Mouse (Mus musculus) forebrain, postnatal 0 days (tissue): ENCODE measurements around the gene Cyren. TPM values are rescaled to one million over a fixed set of nuclear protein-coding genes. Genes with fewer than 3 reads are reported as not detected.

Source experiments
- ATAC-seq: fragments of 200-750 bp; cut with Nextera tagmentation; 2 replicates; pipeline ENCODE4 v1.8.0; 2017; ENCODE audit warnings: mild to moderate bottlenecking, moderate library complexity
- DNase-seq: peaks from one replicate; pipeline ENCODE4 v3.0.0-alpha.2; 2015
- H3K27ac ChIP-seq: fragments of 300-500 bp; sonication (generic); 2 replicates; pipeline ENCODE4 v1.5.1; 2014; ENCODE audit warnings: low read depth, mild to moderate bottlenecking, antibody characterized with exemption, low read length, moderate library complexity, mixed read lengths
- H3K27me3 ChIP-seq: fragments of 300-500 bp; sonication (generic); 2 replicates; pipeline ENCODE4 v1.6.1; 2014; ENCODE audit warnings: mild to moderate bottlenecking, low read length, mixed read lengths; ENCODE audit not compliant: insufficient read depth
- H3K36me3 ChIP-seq: fragments of 300-500 bp; sonication (generic); 2 replicates; pipeline ENCODE4 v1.6.1; 2014; ENCODE audit warnings: mild to moderate bottlenecking, moderate library complexity; ENCODE audit not compliant: insufficient read depth
- H3K4me1 ChIP-seq: fragments of 300-500 bp; sonication (generic); 2 replicates; pipeline ENCODE4 v1.6.1; 2014; ENCODE audit warnings: antibody characterized with exemption; ENCODE audit not compliant: insufficient read depth
- H3K4me2 ChIP-seq: fragments of 300-500 bp; sonication (generic); 2 replicates; pipeline ENCODE4 v1.6.1; 2014; ENCODE audit warnings: low read depth, mild to moderate bottlenecking, moderate library complexity
- H3K4me3 ChIP-seq: fragments of 300-500 bp; sonication (generic); 2 replicates; pipeline ENCODE4 v1.5.1; 2014; ENCODE audit warnings: low read depth, low read length, mixed read lengths
- H3K9ac ChIP-seq: fragments of 300-500 bp; sonication (generic); 2 replicates; pipeline ENCODE4 v1.6.1; 2014; ENCODE audit warnings: mild to moderate bottlenecking
- H3K9me3 ChIP-seq: fragments of 300-500 bp; sonication (generic); 2 replicates; pipeline ENCODE4 v1.6.1; 2016; ENCODE audit warnings: low read length
- CTCF ChIP-seq: sonication (generic); IDR thresholded peaks from 2 replicates; pipeline ENCODE4 v1.5.1; 2016; ENCODE audit warnings: antibody characterized with exemption, control low read depth, low read depth
- WGBS: fragments of 180-500 bp; shearing (Covaris S2); extraction: QIAGEN DNeasy Blood & Tissue Kit; methylation state at CpG from one replicate; pipeline ENCODE4 v1.1.7; 2014; 5-methylcytosine and 5-hydroxymethylcytosine counted together
- polyA plus RNA-seq: library from polyadenylated mRNA; unstranded; fragments of >200 nt; fragmentation: Nextera tagmentation; extraction: Ambion mirVana; gene quantifications from 2 replicates; pipeline ENCODE4 v1.2.1, GENCODE M21; 2015
- total RNA-seq: library from RNA; depleted of rRNA; stranded (reverse); fragments of >200 nt; gene quantifications from 2 replicates; pipeline ENCODE4 v1.2.3, GENCODE M21; 2014

The Cyren gene
- total and polyA plus RNA-seq, 2 experiments from 2014 or later = 5.0 to 5.7 TPM

DNA sequence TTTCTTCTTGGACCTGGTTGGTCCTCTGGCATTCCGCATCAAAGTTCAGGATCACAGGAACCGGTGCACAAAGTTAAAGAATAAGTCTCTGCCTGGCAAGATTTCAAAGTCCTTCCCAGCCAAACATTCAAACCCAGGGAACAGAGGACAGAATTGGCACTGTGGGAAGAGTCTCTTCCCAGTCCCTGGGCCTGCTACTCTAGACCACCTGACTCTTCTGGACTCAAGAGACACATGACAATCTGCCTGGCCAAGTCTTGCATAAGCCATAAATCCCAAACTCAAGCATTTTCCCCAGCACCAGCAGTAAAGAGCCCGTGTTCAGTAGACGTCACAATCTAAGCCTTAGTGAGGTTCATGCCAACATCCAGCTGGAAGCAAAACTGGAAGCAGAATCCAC, 28.8 kb upstream of the Cyren start:
- DNase-seq = no peak
- peaks cover 42% of the 10 kb centered on the region for H3K36me3 ChIP-seq
- H3K27me3 ChIP-seq = no peaks in the 10 kb centered on the region
- no peak for ATAC-seq
- no peaks in the 10 kb centered on the region for H3K9me3 ChIP-seq
- no peak for TF ChIP-seq CTCF
- no peak overlapping the region for H3K4me2 ChIP-seq
- WGBS = 78% methylated on average over 4 of the region's 4 CpGs
- no peak overlapping the region for H3K27ac ChIP-seq
- no peak overlapping the region for H3K9ac ChIP-seq
- no peak overlapping the region for H3K4me3 ChIP-seq
- peaks cover 13% of the 10 kb centered on the region; the same call in 1 of the 2 replicates for H3K4me1 ChIP-seq

DNA sequence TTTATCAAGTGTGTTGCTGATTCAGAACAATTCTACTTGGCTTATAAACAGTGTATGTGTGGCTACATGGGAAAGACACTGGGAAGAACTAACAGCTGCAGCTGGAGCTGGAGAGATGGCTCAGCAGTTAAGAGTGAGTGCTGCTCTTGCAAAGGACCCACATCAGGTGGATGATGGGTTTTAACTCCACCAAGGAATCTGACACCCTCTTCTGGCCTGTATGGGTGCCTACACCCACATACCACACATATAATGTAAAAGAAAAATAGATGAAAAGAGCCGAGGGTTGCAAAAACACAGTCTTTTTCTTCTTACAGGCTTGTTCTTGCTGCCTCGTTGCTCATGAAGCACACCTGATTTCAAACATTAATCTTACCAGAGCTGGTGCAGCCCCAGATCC, 28.3 kb upstream of the Cyren start:
- H3K36me3 ChIP-seq = peaks cover 43% of the 10 kb centered on the region
- ATAC-seq (no peak), DNase-seq (no peak)
- no peak overlapping the region for H3K27ac ChIP-seq
- WGBS = 77% methylated on average over 2 of the region's 2 CpGs
- TF ChIP-seq CTCF = no peak
- no peak overlapping the region for H3K4me3 ChIP-seq
- H3K27me3 ChIP-seq = no peaks in the 10 kb centered on the region
- H3K9me3 ChIP-seq = no peaks in the 10 kb centered on the region
- H3K9ac ChIP-seq = no peak overlapping the region
- peaks cover 13% of the 10 kb centered on the region; the same call in 1 of the 2 replicates for H3K4me1 ChIP-seq
- H3K4me2 ChIP-seq = no peak overlapping the region

DNA sequence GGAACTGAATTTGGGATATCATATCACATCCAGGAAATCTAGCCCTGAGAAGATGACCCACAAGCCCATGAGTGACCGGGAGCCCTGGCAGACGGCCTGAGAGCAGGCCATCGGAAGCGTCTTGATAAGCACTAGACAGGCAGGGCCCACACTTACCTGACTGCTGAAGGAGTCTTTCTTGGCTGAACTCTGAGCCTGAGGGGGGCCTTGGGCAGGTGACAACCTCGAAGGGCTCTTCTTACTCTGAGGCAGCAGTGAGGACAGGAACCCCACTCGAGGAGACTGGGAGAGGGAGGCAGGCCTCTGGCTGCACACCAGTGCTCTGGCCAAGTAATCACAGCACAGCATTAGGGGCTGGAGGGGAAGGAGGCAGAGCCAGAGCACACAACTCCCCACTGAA, 26.5 kb upstream of the Cyren start:
- 93% methylated on average over 6 of the region's 6 CpGs for WGBS
- Histone ChIP-seq H3K9me3 (no peaks in the 10 kb centered on the region), H3K4me3 (no peak overlapping the region), H3K4me1 (peaks cover 6% of the 10 kb centered on the region; the same call in 1 of the 2 replicates), H3K36me3 (peaks cover 52% of the 10 kb centered on the region), H3K4me2 (no peak overlapping the region), H3K27me3 (no peaks in the 10 kb centered on the region), H3K9ac (no peak overlapping the region), H3K27ac (no peak overlapping the region)
- DNase-seq (no peak), ATAC-seq (no peak)
- TF ChIP-seq CTCF = no peak

- H3K27ac ChIP-seq = no peak overlapping the region
- peaks cover under 1% of the 10 kb centered on the region; the same call in 1 of the 2 replicates for H3K4me1 ChIP-seq
- H3K36me3 ChIP-seq = peaks cover 52% of the 10 kb centered on the region
- DNase-seq = no peak
- no peaks in the 10 kb centered on the region for H3K9me3 ChIP-seq
- no peak overlapping the region for H3K9ac ChIP-seq
- no peak for ATAC-seq
- H3K4me2 ChIP-seq = no peak overlapping the region
- no peaks in the 10 kb centered on the region for H3K27me3 ChIP-seq
- no peak overlapping the region for H3K4me3 ChIP-seq
- no peak for TF ChIP-seq CTCF
- 85% methylated on average over 10 of the region's 10 CpGs for WGBS
Observed at GRCm38 (mm10) chr6:34903851-34904250, 26.0 kb upstream of the Cyren start.

DNA sequence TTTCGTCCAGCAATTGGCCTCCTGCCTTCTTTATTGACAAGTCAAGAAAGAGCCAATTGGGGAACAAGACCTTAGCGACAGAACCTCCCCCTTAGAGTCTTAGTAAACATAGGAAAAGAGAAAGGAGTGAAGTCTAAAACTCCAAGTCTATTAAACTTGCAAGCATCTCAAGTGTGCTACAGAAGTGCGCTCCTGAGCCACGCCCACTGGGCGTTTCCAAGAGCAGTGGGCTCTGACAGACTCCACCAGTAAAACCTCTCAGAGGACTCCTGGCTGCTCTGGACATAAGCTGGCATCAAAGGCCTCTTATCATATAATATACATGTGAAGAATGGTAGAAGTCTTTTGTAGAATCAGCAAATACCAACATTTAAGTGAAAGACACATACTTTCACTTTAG, 25.6 kb upstream of the Cyren start:
- ATAC-seq = no peak
- 89% methylated on average over 5 of the region's 5 CpGs for WGBS
- H3K9ac ChIP-seq = no peak overlapping the region
- no peak overlapping the region for H3K4me3 ChIP-seq
- H3K27me3 ChIP-seq = no peaks in the 10 kb centered on the region
- no peak overlapping the region for H3K27ac ChIP-seq
- no peaks in the 10 kb centered on the region for H3K4me1 ChIP-seq
- peaks cover 52% of the 10 kb centered on the region for H3K36me3 ChIP-seq
- no peak for DNase-seq
- no peak for TF ChIP-seq CTCF
- no peak overlapping the region for H3K4me2 ChIP-seq
- no peaks in the 10 kb centered on the region for H3K9me3 ChIP-seq

DNA sequence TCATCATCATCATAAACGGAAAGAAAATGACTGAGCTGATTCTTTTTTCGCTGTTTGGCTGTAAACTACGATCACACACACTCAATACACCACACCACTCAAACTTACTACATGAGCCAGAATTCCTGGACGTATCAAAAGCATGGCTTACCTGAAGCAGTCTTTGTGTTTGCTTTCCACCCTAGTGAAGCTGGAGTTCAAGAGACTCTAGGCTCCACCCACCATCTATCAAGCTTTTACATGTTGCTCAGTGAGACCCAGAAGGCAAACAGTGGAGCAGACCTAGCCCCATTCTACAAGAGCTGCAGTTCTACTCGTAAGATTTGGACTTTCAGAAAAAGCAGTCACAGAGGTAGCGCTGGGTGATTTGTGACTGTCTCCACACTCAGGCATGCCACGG, 24.7 kb upstream of the Cyren start:
- ATAC-seq (no peak), DNase-seq (no peak)
- no peak overlapping the region for H3K4me2 ChIP-seq
- no peaks in the 10 kb centered on the region for H3K4me1 ChIP-seq
- no peak overlapping the region for H3K9ac ChIP-seq
- H3K27me3 ChIP-seq = no peaks in the 10 kb centered on the region
- TF ChIP-seq CTCF = no peak
- H3K4me3 ChIP-seq = no peak overlapping the region
- no peaks in the 10 kb centered on the region for H3K9me3 ChIP-seq
- peaks cover 56% of the 10 kb centered on the region for H3K36me3 ChIP-seq
- H3K27ac ChIP-seq = no peak overlapping the region
- 92% methylated on average over 7 of the region's 7 CpGs for WGBS

DNA sequence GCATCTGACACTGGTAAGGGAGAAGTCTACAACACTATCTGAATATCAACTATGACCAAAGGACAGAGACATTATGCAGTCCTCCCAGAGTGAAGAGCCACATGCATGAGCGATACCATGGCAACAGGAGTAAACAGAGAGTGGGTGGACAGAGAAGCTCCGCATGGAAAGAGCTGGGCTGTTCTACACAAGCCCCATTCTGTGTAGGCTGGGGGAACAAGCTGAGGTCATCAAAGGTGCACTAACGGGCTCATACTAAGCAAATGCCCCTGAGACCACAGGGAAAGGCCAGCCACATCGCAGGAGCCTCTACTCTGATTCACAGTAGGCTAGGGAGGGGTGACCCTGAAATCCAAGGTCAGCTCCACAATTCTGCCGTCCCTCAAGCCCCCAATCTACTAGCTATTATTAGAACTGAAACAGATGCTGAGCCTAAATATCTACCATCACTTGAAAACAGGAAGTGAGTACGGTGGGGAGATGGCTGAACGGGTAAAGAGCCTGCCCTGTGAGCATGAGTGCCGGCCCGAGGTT, 24.1 kb upstream of the Cyren start:
- peaks cover 57% of the 10 kb centered on the region for H3K36me3 ChIP-seq
- no peak overlapping the region for H3K4me2 ChIP-seq
- no peak overlapping the region for H3K4me3 ChIP-seq
- WGBS = 76% methylated on average over 9 of the region's 9 CpGs
- H3K27me3 ChIP-seq = no peaks in the 10 kb centered on the region
- no peak for DNase-seq
- H3K4me1 ChIP-seq = no peaks in the 10 kb centered on the region
- no peak overlapping the region for H3K9ac ChIP-seq
- H3K27ac ChIP-seq = no peak overlapping the region
- H3K9me3 ChIP-seq = no peaks in the 10 kb centered on the region
- no peak for TF ChIP-seq CTCF
- peak; percentile 56; the same call in 1 of the 2 replicates for ATAC-seq
